Mouse (Mus musculus) heart, postnatal 0 days (tissue): Measurements from ENCODE around the gene Foxd2.

ENCODE experiments used
- CTCF ChIP-seq: IDR thresholded peaks from 2 replicates; pipeline ENCODE4 v1.5.1; 2016; ENCODE audit warnings: antibody characterized with exemption, control low read depth, low read depth
- EP300 ChIP-seq: IDR thresholded peaks from 2 replicates; pipeline ENCODE4 v1.6.1; 2016; ENCODE audit warnings: antibody characterized with exemption, low read depth

GRCm38 (mm10) chr4:114908829-114909601 is at the start of gene Foxd2:
- TF ChIP-seq CTCF (peak; percentile 74), EP300 (no peak)
